Mouse (Mus musculus) erythroblast, embryonic 14.5 days (primary cell): Measurements from ENCODE around the gene Pbxip1. TPM values are rescaled to one million over a fixed set of nuclear protein-coding genes. Genes with fewer than 3 reads are reported as not detected.

Experiments used
- H3K27me3 ChIP-seq: 2 replicates; pipeline ENCODE4 v1.6.1; 2012; ENCODE audit warnings: inconsistent platforms; ENCODE audit not compliant: control insufficient read depth
- H3K36me3 ChIP-seq: 2 replicates; pipeline ENCODE4 v1.6.1; 2012; ENCODE audit warnings: mild to moderate bottlenecking, inconsistent platforms; ENCODE audit not compliant: control insufficient read depth
- H3K4me1 ChIP-seq: 2 replicates; pipeline ENCODE4 v1.6.1; 2012; ENCODE audit warnings: inconsistent platforms; ENCODE audit not compliant: control insufficient read depth
- H3K4me3 ChIP-seq: replicated peaks from 2 replicates; pipeline ENCODE3; 2012; ENCODE audit warnings: moderate library complexity, mild to moderate bottlenecking, inconsistent platforms
- H3K9me3 ChIP-seq: 2 replicates; pipeline ENCODE4 v1.6.1; 2012; ENCODE audit warnings: low read length, inconsistent platforms, mixed read lengths; ENCODE audit not compliant: control insufficient read depth
- GATA1 ChIP-seq: IDR thresholded peaks from 2 replicates; pipeline ENCODE4 v1.6.1; 2012; ENCODE audit warnings: low read length, inconsistent platforms, mixed read lengths
- TAL1 ChIP-seq: IDR thresholded peaks from 3 replicates; pipeline ENCODE4 v1.6.1; 2012; ENCODE audit warnings: low read length, inconsistent platforms, mixed read lengths
- polyA plus RNA-seq: library from polyadenylated mRNA; stranded (reverse); fragments of >175 nt; gene quantifications from 2 replicates; pipeline ENCODE4 v1.2.3, GENCODE M21; 2012

Gene Pbxip1
- polyA plus RNA-seq, 1 experiment = 0.13 TPM

DNA sequence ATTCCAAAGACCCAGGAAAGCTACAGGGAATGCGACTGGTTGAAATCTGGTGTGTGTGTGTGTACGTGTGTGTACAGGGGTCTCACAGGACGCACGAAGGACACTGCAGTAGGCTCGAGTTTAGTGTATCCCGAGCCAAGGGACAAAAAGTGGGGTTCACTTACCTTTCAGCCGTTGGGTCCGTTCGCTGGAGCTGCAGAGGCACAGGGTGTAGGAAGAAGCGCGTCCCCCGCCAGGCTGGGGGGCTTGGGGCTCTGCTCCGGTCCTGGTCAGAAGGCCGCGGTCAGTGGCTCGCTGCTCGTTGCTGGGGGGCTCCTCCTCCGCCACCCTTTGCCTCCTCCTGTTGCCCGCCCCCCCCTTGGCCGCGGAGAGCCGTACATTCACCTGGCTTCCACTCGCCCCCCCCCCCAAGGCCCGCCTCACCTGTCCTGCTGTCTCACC is 43.6 kb upstream of the Pbxip1 start:
- peaks cover 2% of the 10 kb centered on the region; the same call in 1 of the 2 replicates for H3K9me3 ChIP-seq
- peak overlapping the region; percentile 61 for H3K4me3 ChIP-seq
- H3K36me3 ChIP-seq = no peaks in the 10 kb centered on the region
- H3K4me1 ChIP-seq = peaks cover 68% of the 10 kb centered on the region
- H3K27me3 ChIP-seq = peaks cover 63% of the 10 kb centered on the region
- TF ChIP-seq GATA1 (no peak), TAL1 (no peak)

DNA sequence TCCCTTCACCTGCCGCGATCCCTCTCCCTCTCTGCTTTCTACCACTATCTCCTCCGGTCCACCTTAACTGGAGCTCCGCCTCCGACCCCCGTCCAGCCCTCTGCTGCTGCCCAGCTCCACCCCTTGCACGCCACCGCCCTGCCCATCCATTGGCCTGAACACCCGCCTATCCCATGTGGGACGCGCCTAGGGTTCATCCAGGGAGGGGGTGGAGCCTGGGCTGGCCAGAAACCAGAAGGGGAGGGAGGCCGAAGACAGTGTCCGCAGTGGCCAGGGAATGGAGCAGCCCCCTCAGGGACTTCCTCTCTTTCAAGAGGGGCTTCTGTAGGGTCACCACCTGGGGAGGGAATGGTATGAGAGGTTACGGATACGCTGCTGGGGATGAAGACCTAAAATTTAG is 42.9 kb upstream of the Pbxip1 start:
- TF ChIP-seq TAL1 (no peak), GATA1 (no peak)
- Histone ChIP-seq H3K27me3 (peaks cover 63% of the 10 kb centered on the region), H3K4me3 (peak overlapping the region; percentile 68), H3K36me3 (no peaks in the 10 kb centered on the region), H3K9me3 (peaks cover 2% of the 10 kb centered on the region; the same call in 1 of the 2 replicates), H3K4me1 (peaks cover 61% of the 10 kb centered on the region)

- no peaks in the 10 kb centered on the region for H3K36me3 ChIP-seq
- peak within 1 kb of the TSS; percentile 68 for H3K4me3 ChIP-seq
- H3K9me3 ChIP-seq = peaks cover 2% of the 10 kb centered on the region; the same call in 1 of the 2 replicates
- TF ChIP-seq GATA1 (no peak), TAL1 (no peak)
- peaks cover 63% of the 10 kb centered on the region for H3K27me3 ChIP-seq
- H3K4me1 ChIP-seq = peaks cover 58% of the 10 kb centered on the region
Observed at GRCm38 (mm10) chr3:89394006-89394893, 42.3 kb upstream of the Pbxip1 start, which contains the start of gene Zbtb7b. Gene Zbtb7b, minus strand, starts transcription at chr3:89394776.

GRCm38 (mm10) chr3:89394894-89395256 is 41.6 kb upstream of the Pbxip1 start:
- peaks cover 58% of the 10 kb centered on the region for H3K4me1 ChIP-seq
- H3K36me3 ChIP-seq = peaks cover 1% of the 10 kb centered on the region; the same call in 1 of the 2 replicates
- peaks cover 2% of the 10 kb centered on the region; the same call in 1 of the 2 replicates for H3K9me3 ChIP-seq
- H3K27me3 ChIP-seq = peaks cover 63% of the 10 kb centered on the region
- no peak for TF ChIP-seq GATA1
- TF ChIP-seq TAL1 = no peak
- peak overlapping the region; percentile 68 for H3K4me3 ChIP-seq

GRCm38 (mm10) chr3:89395419-89395805 is 41.1 kb upstream of the Pbxip1 start:
- peaks cover 54% of the 10 kb centered on the region for H3K4me1 ChIP-seq
- peaks cover 2% of the 10 kb centered on the region; the same call in 1 of the 2 replicates for H3K9me3 ChIP-seq

DNA sequence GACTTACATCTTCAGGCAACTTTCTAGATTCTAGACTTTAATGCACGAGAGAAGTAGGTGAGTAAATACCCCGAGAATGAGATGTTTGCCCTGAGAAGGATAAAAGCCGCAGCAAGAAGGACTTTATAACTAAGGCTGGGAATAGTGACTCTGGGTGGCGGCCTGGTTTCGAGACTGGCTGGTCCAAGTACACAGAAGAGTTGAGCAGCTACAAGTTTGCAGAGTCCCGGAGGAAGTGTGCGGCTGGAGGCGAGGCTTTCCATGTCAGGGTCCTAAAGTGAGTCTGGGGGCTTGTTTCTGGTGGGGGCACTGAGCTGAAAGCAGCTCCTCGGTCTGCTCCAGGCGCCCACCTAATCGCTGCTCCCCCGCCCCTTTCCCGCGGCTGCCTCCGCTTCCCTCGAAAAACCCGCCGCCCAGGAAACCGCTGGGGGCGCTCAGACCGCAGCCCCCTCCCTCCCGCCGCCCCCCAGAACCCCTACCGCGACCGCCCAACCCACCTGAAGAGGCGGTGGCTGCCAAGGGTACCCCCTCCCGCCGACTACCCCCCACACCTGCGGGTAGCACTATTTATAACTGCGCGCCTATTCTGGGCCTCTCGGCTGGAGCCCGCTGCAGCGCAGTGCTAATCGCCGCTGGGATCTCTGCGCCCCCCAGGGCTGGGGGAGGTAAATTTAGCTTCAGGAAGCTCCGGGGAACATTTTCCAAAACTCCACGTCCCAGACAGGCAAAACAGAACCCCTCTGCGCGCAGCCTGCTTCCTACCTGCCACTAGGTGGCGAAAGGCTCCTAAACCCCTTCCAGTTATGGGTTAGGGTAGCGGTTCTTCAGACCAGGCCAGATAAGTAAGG is 40.5 kb upstream of the Pbxip1 start:
- Histone ChIP-seq H3K27me3 (peaks cover 53% of the 10 kb centered on the region), H3K36me3 (peaks cover 2% of the 10 kb centered on the region; the same call in 1 of the 2 replicates), H3K9me3 (peaks cover 2% of the 10 kb centered on the region; the same call in 1 of the 2 replicates), H3K4me3 (peak overlapping the region; percentile 68), H3K4me1 (peaks cover 50% of the 10 kb centered on the region)
- TF ChIP-seq TAL1 = no peak
- TF ChIP-seq GATA1 = peak; percentile 57; the same call in 1 of the 2 replicates

More at GRCm38 (mm10) chr3:89395419-89395805, 41.1 kb upstream of the Pbxip1 start:
- Histone ChIP-seq H3K27me3 (peaks cover 57% of the 10 kb centered on the region), H3K36me3 (peaks cover 2% of the 10 kb centered on the region; the same call in 1 of the 2 replicates), H3K4me3 (peak overlapping the region; percentile 68)
- TF ChIP-seq TAL1 (no peak), GATA1 (no peak)

- no peak for TF ChIP-seq GATA1
- no peak for TF ChIP-seq TAL1
- peaks cover 50% of the 10 kb centered on the region for H3K4me1 ChIP-seq
- peak overlapping the region; percentile 68 for H3K4me3 ChIP-seq
- peaks cover 47% of the 10 kb centered on the region for H3K27me3 ChIP-seq
- peaks cover 2% of the 10 kb centered on the region; the same call in 1 of the 2 replicates for H3K9me3 ChIP-seq
- peaks cover 5% of the 10 kb centered on the region for H3K36me3 ChIP-seq
Observed at GRCm38 (mm10) chr3:89396654-89397005, 39.9 kb upstream of the Pbxip1 start.

GRCm38 (mm10) chr3:89401329-89401728 is 35.2 kb upstream of the Pbxip1 start:
- H3K4me3 ChIP-seq = no peak overlapping the region
- no peaks in the 10 kb centered on the region for H3K9me3 ChIP-seq
- H3K4me1 ChIP-seq = peaks cover 6% of the 10 kb centered on the region
- H3K36me3 ChIP-seq = peaks cover 45% of the 10 kb centered on the region
- TF ChIP-seq TAL1 = no peak
- no peak for TF ChIP-seq GATA1
- peaks cover 2% of the 10 kb centered on the region for H3K27me3 ChIP-seq
